Mouse (Mus musculus): ENCODE measurements at regions not wholly inside any gene's neighbourhood (a gene's known extent, or its start where the extent isn't known, plus 50 kb on each side); places are given as distances from the start of the nearest gene placed in this dataset.

DNA sequence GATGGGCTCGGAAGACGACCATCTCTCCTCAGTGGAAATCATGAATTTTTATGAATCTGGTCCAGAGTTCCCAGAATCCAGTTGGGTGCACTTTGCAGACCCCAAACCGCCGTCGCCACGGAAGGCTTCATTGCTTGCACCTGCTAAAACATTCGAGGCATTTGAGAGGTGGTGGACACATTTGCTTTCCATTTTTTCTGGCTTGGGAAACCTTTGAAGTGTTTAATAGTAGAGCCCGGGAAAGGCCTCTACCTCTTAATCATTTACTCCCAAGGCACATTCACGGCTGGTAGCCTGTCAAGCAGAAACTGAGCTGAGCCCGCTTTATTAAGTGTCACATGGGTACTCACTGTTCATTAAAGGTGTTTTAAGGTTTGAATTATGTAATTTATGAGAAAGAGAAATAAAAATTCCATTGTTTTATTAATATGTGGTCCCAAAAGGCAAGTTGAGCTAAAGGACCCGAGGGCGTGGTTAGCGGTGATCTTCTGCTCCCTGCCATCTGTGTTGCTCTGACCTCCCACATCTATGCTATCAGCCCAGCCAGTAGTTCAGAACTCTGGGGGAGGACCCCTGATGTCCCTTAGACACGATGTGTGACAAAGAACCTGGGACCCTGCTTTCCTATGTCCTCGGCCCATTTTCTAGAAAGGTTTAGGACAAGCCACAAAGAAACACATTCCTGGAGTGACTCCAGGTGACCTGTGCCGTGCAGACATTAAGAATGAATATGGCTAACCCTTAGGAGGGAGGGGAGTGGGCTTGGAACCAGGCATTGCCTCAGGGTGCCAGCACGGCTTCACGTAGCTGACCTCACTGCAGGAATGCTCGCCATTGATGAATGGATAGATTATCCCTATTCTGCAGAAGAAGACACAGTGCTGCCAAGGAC, 227.9 kb downstream of the Emx2 start:
- TF ChIP-seq CTCF (IDR thresholded peaks at IDR 0.05; ENCODE audit: control insufficient read depth, insufficient read depth, insufficient read length), result no peak
- no peak for TF ChIP-seq MAX (IDR thresholded peaks at IDR 0.05)
- no peak for TF ChIP-seq CEBPB (IDR thresholded peaks at IDR 0.05; ENCODE audit: low read depth)
- no peak for TF ChIP-seq FOSL1 (IDR thresholded peaks at IDR 0.05; ENCODE audit: insufficient read depth, low read length, poor library complexity, severe bottlenecking)
